Mouse (Mus musculus) frontal cortex, adult 2 months (tissue): ENCODE data around the gene Pum3. TPM values are rescaled to one million over a fixed set of nuclear protein-coding genes. Genes with fewer than 3 reads are reported as not detected.
"Not testable (repeated sequence)": the region's sequence is repeated elsewhere in the genome, so short reads cannot be mapped to it uniquely, and the experiment has no call there.

Experiments used
- DNase-seq, 2 experiments: peaks; one replicate each; pipeline ENCODE4 v3.0.0; 2022; ENCODE audit warnings: low spot score in 1 of 2; ENCODE audit errors: extremely low spot score in 1 of 2
- polyA plus RNA-seq: library from polyadenylated mRNA; depleted of rRNA; stranded (reverse); fragments of >200 nt; gene quantifications from 2 replicates; pipeline ENCODE4 v1.2.3, GENCODE M21; 2012; rRNA removed

Pum3 gene
- polyA plus RNA-seq, 1 experiment = 23.1 TPM

DNA sequence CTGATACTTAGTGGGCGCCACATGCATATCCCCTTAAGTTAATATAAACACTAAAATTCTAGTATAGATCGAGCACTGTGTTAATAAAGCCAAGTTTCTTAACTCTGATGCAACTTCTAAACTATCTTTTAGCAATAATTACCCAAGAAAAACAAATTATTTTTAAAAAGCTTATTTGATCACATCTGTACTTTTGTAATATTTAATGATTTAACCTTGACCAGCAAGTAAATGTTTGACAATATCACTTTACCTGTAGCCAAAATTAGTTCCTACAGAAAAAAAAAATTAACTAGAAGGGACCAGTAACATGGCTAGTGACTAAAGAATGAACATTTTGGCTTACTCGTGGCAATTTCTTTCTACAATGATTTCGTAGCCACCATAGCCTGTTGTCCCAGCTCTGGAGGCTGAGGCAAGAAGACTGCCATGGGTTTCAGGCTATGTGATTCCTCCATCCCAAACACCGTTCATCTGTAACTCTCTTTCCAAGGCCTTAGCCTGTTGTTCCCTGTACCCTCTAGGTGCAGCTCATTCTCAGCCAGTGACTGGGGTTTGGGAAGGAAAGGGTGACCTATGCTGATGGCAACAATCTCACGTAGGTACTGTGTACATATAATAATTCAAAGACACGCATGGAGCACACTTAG lies 35.2 kb downstream of the Pum3 start:
- DNase-seq = no peak

DNA sequence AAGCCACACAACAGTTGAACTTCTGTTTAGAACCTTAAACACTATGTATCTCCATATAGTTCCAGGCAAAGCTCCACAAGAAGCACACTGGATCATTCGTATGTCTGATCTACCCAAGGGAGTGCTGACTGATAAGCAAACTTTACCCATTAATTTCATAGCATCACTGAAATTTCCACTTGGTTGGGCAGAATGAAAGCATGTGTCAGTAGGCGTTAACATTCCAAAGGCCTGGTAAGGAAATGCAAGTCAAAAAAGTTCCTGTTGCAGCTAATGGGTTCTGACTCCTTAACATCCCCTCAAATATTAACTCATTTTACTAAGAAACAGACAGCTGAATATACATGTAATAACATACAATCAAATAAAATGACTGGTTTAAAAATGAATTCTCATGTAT lies 37.2 kb downstream of the Pum3 start:
- no peak for DNase-seq

DNA sequence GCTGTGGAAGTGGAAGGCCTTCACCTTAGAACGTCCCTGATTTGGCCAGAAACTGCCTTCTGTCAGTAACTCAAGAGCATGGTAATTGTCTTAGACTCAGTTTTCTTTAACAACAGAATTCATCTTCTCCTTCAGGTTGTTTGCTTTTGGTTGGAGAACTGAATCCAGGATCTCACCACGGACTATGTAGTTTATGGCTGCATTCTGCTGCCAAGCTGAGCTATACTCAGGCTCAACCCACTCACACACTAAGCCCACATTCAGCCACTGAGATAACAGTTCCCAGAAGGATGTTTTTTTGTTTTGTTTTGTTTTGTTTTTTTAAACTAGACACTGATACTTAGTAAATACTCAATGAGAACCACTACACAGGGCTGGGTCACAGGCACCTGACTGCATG lies 38.3 kb downstream of the Pum3 start:
- DNase-seq = no peak

DNA sequence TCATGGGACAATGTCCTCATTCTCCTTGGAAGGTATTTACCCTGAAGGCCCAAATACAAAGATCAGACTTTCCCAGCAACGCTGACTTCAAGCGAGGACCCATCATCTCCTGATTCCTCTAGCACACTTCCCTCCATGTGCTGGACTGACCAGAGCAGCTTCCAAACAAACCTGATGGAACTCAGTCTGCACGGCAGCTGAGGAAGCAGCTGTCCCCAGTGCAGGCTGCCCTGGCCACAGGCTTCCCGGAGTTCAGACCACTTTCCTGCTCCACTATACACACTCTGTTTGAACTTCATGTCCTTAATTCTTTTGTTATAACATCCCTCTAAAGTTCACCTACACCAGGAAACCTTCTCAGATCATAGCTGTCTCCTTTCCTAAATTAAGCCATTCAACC lies 40.1 kb downstream of the Pum3 start:
- DNase-seq = not testable (repeated sequence)

DNA sequence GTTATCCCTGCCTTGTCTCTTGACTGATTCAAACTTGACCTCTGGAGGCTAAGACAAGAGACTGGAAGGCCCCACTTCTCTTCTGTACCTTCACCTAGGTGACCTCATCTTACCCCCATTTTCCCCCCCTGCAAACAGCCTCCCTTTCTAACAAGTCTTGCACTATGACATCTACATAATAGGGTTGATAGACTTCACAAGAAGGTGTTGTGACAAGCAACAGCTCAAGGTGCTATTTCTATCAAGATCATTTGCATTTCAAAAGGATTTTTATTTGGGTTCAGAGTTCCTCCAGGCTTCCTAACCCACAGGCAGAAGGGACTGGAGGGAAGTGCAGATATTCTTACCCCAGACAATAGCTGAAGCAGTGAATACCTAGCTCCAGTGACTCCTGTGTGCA lies 44.3 kb downstream of the Pum3 start:
- no peak for DNase-seq

DNA sequence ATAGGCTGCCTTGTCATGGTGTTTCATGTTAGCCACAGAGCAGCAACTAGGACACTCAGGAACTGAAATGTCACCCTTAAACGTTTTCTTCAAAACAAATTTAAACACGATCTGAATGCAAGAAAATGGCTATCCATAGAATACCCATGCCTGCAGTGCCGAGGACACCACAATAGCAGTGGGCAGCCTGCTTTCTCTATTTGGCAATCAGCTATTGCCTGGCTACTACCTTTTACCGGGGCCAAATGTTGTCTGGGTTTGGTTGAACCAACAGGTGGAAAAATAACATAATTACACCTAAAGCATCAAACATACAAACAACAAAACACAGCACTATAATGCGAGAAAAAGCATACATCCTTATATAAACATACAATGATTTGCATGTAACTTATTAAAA lies 46.4 kb downstream of the Pum3 start:
- DNase-seq = no peak

DNA sequence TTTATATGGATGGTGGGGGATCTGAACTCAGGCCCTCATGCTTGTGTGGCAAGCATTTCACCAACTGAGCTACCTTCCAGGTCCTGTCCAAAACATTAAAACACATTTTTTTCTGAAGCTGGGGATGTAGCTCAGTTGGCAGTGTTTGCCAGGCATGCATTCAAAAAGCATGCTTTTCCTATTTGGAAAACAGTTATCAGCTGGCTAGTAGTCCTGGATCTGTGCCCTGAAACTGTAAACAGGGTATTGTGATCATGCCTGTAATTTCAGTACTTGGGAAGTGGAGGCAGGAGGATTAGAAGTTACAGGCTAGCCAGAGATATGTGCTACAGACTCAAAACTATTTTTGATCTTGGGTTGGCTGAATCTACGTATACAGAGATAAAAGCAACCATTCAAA lies 47.5 kb downstream of the Pum3 start:
- no peak for DNase-seq

DNA sequence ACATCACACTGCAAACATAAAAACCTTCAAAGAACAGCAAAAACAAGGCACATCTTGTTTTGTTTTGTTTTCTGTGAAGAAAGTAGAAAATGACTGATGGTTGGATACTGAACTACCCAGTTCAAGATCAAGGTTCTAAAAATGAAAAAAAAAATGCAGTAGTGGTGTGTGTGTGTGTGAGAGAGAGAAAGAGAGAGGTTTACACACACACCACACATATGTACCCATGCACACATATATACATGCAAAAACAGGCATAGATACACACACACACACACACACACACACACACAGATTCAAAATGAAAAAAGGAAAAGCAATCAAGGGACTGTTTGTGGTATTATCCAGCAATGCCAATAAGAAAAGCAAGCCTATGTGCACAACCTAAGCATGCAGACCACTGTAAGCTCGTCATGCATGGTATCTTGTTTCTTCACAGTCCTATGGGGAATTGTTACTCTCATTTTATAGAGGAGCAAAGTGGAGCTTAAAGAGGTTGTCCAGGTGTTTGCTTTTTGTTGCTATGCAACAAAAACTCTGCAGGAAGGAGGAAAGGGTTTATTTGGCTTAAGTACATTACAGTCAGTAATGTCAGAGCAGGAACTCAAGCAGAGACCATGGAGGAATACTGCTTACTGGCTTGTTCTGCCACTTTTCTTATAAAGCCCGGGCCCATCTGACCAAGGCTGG lies 49.8 kb downstream of the Pum3 start:
- DNase-seq = no peak

DNA sequence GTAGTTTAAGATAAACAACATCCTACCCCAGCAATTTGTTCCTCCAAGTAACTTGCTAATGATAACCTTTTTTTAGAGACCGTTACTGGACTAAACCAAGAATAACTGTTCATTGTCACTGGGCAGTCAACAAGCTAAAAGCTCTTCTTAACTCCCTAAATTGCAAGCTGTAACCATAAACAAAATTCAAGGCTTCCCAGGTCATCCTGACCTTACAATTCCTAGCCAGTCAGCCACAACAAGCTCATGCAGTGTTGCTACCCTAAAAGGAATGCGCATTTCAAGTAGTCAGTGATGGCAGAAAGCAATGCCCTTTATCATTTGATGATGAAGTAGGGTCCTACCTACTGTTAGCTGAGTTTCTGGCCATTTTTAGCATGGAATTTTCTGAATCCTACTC lies 58.8 kb downstream of the Pum3 start:
- DNase-seq = no peak

DNA sequence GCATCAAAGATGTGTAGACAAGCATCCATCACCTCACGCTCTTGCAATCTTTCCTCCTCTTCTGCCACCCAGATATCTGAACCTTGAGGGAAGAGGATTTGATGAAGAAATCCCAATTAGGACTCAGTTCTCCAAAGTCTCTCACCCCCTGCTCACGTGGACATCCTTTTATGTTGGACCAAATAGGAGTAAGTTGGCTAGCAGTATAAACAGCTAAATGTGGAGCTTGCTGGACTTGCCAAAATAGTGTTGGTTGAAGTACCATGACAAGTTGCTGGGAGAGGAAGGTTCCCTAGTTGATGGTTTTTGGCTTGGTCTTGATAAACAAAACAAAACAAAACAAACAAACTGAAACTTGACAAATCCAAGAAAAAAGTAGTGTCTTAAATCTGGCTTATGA lies 59.5 kb downstream of the Pum3 start:
- no peak for DNase-seq

DNA sequence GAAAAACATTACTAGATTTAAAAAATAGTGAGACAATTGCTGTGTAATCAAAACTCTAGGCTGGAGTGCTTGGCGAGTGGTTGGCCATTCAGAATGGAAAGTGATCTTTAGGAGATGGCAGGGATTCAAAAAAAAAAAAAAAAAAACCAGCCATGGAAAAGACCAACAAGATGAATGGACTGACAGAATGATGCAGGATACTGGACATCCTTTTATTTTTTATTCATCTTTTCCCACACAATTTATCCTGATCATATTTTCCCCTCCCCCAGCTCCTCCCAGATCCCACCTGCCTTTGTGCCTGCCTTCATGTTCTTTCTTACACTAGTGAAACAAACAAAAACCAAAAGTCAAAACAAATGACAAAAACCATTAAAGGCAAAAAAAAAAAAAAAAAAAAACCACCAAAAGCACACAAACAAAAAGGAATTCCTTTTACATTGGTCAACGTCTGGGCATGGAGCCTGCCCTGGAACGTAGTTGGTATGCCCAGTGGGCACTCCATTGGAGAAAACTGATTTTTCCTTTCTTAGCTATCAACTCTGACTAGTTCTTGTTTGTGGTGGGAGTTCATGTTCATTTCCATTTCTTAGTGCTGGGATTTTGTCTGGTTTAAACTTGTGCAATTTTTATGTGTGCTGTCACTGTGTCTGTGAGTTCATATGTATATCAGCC lies 60.0 kb downstream of the Pum3 start:
- DNase-seq = no peak

DNA sequence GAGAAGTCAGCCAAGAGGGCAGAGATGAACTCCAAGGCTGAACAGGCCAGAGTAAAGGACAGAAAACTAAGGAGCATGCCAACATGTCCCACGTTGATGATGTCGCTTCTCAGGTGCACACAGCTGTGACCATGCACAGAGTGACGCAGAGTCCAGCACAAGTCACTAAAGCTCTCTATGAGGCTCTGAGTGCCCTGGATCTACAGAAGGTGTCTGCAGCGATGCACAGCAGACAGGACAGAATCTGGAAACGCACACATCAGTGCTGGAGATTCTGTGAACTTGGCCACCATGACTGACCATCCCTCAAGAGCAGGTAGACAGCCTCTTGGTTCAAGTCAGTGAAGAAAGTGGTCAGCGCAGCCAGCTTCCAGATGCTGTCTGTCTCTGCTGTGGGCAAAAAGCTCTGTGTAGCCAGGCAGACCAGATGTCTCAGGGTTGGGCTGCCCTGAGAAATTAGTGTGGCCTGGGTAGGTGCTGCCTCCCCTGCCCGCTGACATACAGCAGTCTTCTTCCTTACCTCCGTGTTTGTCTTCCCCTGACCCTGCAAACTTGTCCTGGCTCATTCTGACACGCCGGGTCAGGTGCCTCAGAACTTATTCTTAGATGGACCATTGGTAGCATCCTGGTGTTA lies 63.4 kb downstream of the Pum3 start:
- DNase-seq = no peak

DNA sequence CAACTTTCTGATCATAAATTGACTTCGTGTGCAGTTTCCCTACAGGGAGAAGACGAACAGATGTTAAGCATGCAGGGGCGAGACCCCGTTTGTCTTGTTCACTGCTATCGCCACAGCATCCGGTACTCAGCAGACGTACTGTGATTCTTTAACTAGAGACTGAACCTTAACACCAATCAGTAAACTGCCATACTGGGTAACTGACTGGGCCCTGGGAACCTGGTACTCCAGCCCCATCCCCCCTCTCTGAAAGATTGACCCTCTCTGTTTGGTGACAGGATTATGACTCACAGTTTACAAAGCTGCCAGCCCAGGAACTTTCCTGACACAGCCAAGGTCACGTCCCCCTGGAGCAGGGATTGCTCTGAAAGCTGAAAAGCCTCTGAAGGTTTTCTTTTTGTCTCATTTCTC lies 65.1 kb downstream of the Pum3 start:
- DNase-seq = no peak

DNA sequence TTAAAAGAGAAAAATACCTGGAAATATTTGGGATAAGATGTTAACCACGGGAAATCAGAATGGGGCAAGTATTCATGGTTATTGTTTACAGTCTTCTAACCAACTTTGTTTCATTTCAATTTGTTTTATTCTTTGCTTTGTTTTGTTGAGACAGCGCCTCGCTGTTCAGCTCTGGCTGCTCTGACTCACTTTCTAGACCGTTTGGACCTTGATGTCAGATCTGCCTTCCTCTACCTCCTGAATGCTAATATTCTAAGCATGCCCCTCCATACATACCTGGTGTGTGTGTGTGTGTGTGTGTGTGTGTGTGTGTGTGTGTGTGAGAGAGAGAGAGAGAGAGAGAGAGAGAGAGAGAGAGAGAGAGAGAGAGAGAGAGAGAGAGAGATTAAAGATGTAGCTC lies 65.7 kb downstream of the Pum3 start:
- DNase-seq = no peak

DNA sequence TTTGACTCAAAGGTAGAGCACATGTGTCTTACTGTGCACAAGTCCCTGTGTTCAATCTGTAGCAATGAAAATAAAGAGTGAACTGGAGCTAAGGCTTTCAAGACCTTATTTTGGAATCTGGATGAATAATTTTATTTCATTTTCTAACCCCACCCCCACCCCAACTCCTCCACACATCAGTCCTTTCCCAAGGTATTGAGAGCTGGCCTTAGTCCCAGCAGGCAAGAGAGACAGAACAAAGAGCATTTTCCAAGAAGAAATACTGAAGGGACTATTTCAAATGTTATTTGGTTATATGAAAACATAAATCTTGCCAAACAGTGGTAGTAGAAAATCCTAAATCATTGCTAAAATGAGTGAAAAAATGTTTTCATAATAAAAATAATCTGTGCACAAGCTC lies 69.2 kb downstream of the Pum3 start:
- DNase-seq = no peak

DNA sequence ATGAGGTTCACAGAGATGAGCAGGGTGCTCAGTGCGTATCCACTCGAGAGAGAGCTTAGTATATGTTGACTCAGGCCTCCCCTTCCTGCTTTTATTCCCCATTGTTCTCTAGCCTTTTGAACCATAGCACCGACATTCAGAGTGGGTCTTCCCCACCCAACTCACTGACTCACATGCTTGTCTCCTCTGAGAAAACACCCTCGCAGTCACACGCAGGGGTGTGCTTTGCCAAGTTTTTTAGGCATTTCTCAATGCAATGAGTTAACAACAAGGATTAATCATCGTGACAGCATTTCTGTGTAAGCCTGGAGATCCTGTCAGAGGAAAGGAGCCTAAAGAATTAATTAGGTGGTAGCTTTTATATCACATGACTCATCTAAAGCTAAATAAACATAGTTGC lies 77.9 kb downstream of the Pum3 start:
- DNase-seq = peak; percentile 46 to 71

DNA sequence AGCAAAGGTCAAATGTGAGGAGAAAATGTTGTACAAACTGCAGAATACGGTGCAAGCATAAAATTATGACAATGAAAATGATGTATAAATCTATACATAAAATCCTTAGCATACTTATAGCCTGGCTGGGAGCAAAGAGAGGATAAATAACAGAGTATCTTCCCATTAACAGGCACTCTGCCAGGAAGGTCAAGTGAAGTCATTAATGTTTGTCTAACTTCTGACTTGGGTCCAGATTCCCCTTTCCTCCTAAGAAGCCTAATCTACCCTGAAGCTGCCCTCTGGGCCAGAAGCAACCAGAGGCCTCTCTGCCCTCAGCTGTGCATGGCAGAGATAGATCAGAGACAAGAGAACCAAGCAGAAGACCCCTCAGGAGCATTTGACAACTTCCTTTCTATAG lies 83.1 kb downstream of the Pum3 start:
- DNase-seq = no peak

Other genes with a start within 250 kb of the Pum3 start
- gene Vldlr, start 213.3 kb downstream of the Pum3 start, polyA plus RNA-seq = 26.9 and 28.8 TPM in 2 replicates
- gene Kcnv2, start 107.2 kb downstream of the Pum3 start, polyA plus RNA-seq = not detected in 2 replicates